In the genomic region with DNA sequence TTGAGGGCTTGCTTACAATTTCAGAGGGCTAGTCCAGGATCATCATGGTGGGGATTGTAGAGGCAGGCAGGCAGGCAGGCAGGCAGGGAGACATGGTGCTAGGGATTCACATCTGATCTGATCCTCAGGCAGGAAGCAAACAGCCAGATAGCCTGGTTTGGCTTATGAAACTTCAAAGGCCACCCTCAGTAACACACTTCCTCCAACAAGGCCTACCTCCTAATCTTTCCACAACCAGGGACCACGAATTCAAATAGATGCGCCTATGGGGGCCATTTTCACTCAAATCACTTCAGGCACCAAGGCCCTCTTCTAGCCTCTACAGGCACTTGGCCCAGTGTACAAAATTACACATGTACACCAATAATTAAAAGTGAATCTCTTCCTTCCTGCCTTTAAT, we compare ENCODE assay signal across 27 mouse cellular contexts. TPM values are rescaled to one million over a fixed set of nuclear protein-coding genes. Genes with fewer than 3 reads are reported as not detected.
A peak's percentile ranks its signal among the peaks of the same experiment; 100 is the strongest.
DNase-seq lines count a peak whose midpoint lies in the region; ATAC-seq and TF ChIP-seq lines count a peak whose summit lies in the region.
"Had no signal": no experiment of that assay in that cellular context is flagged by ENCODE, and none has a peak within 500 bp of the region (broad histone marks: within the 10 kb centered on the region; RNA-seq: fewer than 3 reads in every experiment).

No protein-coding gene starts in this region.

- H3K4me3 ChIP-seq in CH12.LX (replicated peaks in 1 of 3; ENCODE audit: low read depth in 2 of 3, low read length in 2 of 3, poor library complexity in 1 of 3), result no peak overlapping the region
- H3K4me3 ChIP-seq: embryonic facial prominence, embryonic 10.5 days; embryonic facial prominence, embryonic 13.5 days; erythroblast, embryonic 14.5 days; forebrain, embryonic 12.5 days; forebrain, embryonic 15.5 days; heart, embryonic 15.5 days; hindbrain, embryonic 10.5 days; hindbrain, embryonic 13.5 days; intestine, embryonic 15.5 days had no signal

- H3K79me2 ChIP-seq in CH12.LX (replicated peaks; ENCODE audit: control insufficient read depth, extremely low read depth, insufficient read depth, poor library complexity, severe bottlenecking), result no peaks in the 10 kb centered on the region

- in situ Hi-C loops in CH12.LX (cut with MboI; ENCODE audit: low pct_ligation_motif_present, low pct_unique_long_range_greater_than_20kb, low sequenced_read_pairs), result no loop called here

- no peak overlapping the region for H3K9ac ChIP-seq in CH12.LX (ENCODE audit: insufficient read depth, low read depth)
- H3K9ac ChIP-seq: embryonic facial prominence, embryonic 13.5 days; forebrain, embryonic 12.5 days; forebrain, embryonic 15.5 days; heart, embryonic 15.5 days; hindbrain, embryonic 13.5 days; intestine, embryonic 15.5 days had no signal

- no peak overlapping the region for H3K4me2 ChIP-seq in CH12.LX (ENCODE audit: insufficient read depth, low read depth, poor library complexity, severe bottlenecking)
- H3K4me2 ChIP-seq: embryonic facial prominence, embryonic 13.5 days; forebrain, embryonic 12.5 days; forebrain, embryonic 15.5 days; heart, embryonic 11.5 days; heart, embryonic 15.5 days; hindbrain, embryonic 13.5 days; intestine, embryonic 15.5 days had no signal

- peaks cover 5 to 45% of the 10 kb centered on the region in 2 experiments; a peak in 3 of 4 replicates for H3K4me1 ChIP-seq in CH12.LX (ENCODE audit: control insufficient read depth in 1 of 2, insufficient read depth in 2 of 2)
- H3K4me1 ChIP-seq: embryonic facial prominence, embryonic 10.5 days; forebrain, embryonic 12.5 days; heart, embryonic 15.5 days; hindbrain, embryonic 10.5 days; intestine, embryonic 15.5 days had no signal

- DNase-seq in 416B (ENCODE audit: low read depth), result peak; percentile 78
- DNase-seq in CH12.LX (ENCODE audit: extremely low read depth), result peak; percentile 39
- DNase-seq in kidney, adult 18-20 months, result no peak
- no peak for DNase-seq in cerebellum, postnatal 10 days
- DNase-seq: adrenal gland, postnatal 10 days; cerebellum, adult 11 months; cerebellum, adult 2 months; cerebellum, adult 9-11 months; cerebellum, postnatal 36 days; embryo, embryonic 11 days; gastrocnemius, postnatal 25 days; heart, postnatal 10 days; heart, postnatal 36 days had no signal

- no peaks in the 10 kb centered on the region for H3K27me3 ChIP-seq in CH12.LX (replicated peaks)
- H3K27me3 ChIP-seq: embryonic facial prominence, embryonic 13.5 days; forebrain, embryonic 12.5 days; forebrain, embryonic 15.5 days; heart, embryonic 15.5 days; hindbrain, embryonic 13.5 days; intestine, embryonic 15.5 days had no signal

- H3K36me3 ChIP-seq in CH12.LX (replicated peaks in 1 of 2; ENCODE audit: control insufficient read depth in 1 of 2, insufficient read depth in 1 of 2, low read length in 1 of 2), result peaks cover 9 to 33% of the 10 kb centered on the region in 2 experiments
- H3K36me3 ChIP-seq: intestine, embryonic 15.5 days had no signal

- dilution Hi-C loops in CH12.LX (cut with MboI; ENCODE audit: extremely low pct_ligation_motif_present, extremely low pct_unique_long_range_greater_than_20kb, low sequenced_read_pairs), result no loop called here

- no peak overlapping the region for H3K27ac ChIP-seq in CH12.LX (ENCODE audit: insufficient read depth, low read depth)
- H3K27ac ChIP-seq: embryonic facial prominence, embryonic 10.5 days; embryonic facial prominence, embryonic 13.5 days; forebrain, embryonic 12.5 days; forebrain, embryonic 15.5 days; heart, embryonic 15.5 days; hindbrain, embryonic 10.5 days; hindbrain, embryonic 13.5 days; intestine, embryonic 15.5 days had no signal

- H3K9me3 ChIP-seq in CH12.LX (replicated peaks; ENCODE audit: low read length), result no peaks in the 10 kb centered on the region
- H3K9me3 ChIP-seq: embryonic facial prominence, embryonic 10.5 days; embryonic facial prominence, embryonic 13.5 days; forebrain, embryonic 12.5 days; forebrain, embryonic 15.5 days; G1E; heart, embryonic 15.5 days; hindbrain, embryonic 10.5 days; hindbrain, embryonic 13.5 days; intestine, embryonic 15.5 days had no signal

- TF ChIP-seq POLR2A in CH12.LX (IDR thresholded peaks at IDR 0.05; ENCODE audit: low read depth, low read length), result no peak

- no peak for TF ChIP-seq RAD21 in CH12.LX (IDR thresholded peaks at IDR 0.05; ENCODE audit: low read depth, low read length)

- ATAC-seq in granulocyte monocyte progenitor cell, adult 5-6 weeks (replicated peaks; ENCODE audit: poor library complexity, severe bottlenecking), result peak; percentile 37; the same call in 1 of the 2 replicates
- no peak for ATAC-seq in activated CD4-positive, CD25-positive, alpha-beta regulatory T cell, adult 4 months
- ATAC-seq: forebrain, embryonic 15.5 days; hindbrain, embryonic 16.5 days; intestine, embryonic 15.5 days had no signal

- no peak for TF ChIP-seq CTCF in CH12.LX (conservative IDR thresholded peaks at IDR 0.05 in 1 of 2, IDR thresholded peaks at IDR 0.05 in 1 of 2; ENCODE audit: low read depth in 2 of 2, low read length in 2 of 2)

- TF ChIP-seq EP300 in CH12.LX (IDR thresholded peaks at IDR 0.05; ENCODE audit: low read length), result no peak

TF ChIP-seq in CH12.LX, 34 proteins besides CTCF, POLR2A, EP300 and RAD21:
- TF ChIP-seq KAT2A (IDR thresholded peaks at IDR 0.05; ENCODE audit: insufficient replicate concordance, low read length), result no peak
- TF ChIP-seq RCOR1 (conservative IDR thresholded peaks at IDR 0.05; ENCODE audit: low read depth, low read length), result no peak
- TF ChIP-seq ZKSCAN1 (IDR thresholded peaks at IDR 0.05; ENCODE audit: borderline replicate concordance, low read depth, low read length), result no peak
- no peak for TF ChIP-seq JUND (conservative IDR thresholded peaks at IDR 0.05; ENCODE audit: low read depth, low read length)
- TF ChIP-seq MAX (IDR thresholded peaks at IDR 0.05; ENCODE audit: low read length), result no peak
- no peak for TF ChIP-seq ZC3H11A (IDR thresholded peaks at IDR 0.05; ENCODE audit: low read depth, low read length)
- TF ChIP-seq MYC (IDR thresholded peaks at IDR 0.05; ENCODE audit: low read depth, low read length), result no peak
- no peak for TF ChIP-seq MEF2A (IDR thresholded peaks at IDR 0.05; ENCODE audit: borderline replicate concordance, low read depth, low read length)
- TF ChIP-seq UBTF (IDR thresholded peaks at IDR 0.05; ENCODE audit: low read depth, low read length), result no peak
- TF ChIP-seq MAFK (IDR thresholded peaks at IDR 0.05; ENCODE audit: insufficient replicate concordance, low read length), result no peak
- no peak for TF ChIP-seq BHLHE40 (IDR thresholded peaks at IDR 0.05; ENCODE audit: low read depth, low read length)
- no peak for TF ChIP-seq ZMIZ1 (IDR thresholded peaks at IDR 0.05; ENCODE audit: low read depth, low read length)
- TF ChIP-seq USF1 (IDR thresholded peaks at IDR 0.05; ENCODE audit: low read depth, low read length), result no peak
- no peak for TF ChIP-seq PAX5 (IDR thresholded peaks at IDR 0.05; ENCODE audit: low read length)
- no peak for TF ChIP-seq NRF1 (IDR thresholded peaks at IDR 0.05; ENCODE audit: low read depth, low read length)
- TF ChIP-seq NELFE (IDR thresholded peaks at IDR 0.05; ENCODE audit: low read depth, low read length), result no peak
- TF ChIP-seq JUN (IDR thresholded peaks at IDR 0.05; ENCODE audit: insufficient read depth, low read depth, low read length), result no peak
- TF ChIP-seq E2F4 (IDR thresholded peaks at IDR 0.05; ENCODE audit: insufficient replicate concordance, low read depth, low read length), result no peak
- no peak for TF ChIP-seq USF2 (conservative IDR thresholded peaks at IDR 0.05; ENCODE audit: low read depth, low read length)
- TF ChIP-seq MXI1 (IDR thresholded peaks at IDR 0.05; ENCODE audit: low read depth, low read length), result no peak

RNA-seq across cellular contexts. Expression of gene Zbtb37, which starts 7.5 kb away (rescaled TPM):
- total RNA-seq in CH12.LX (2012; rRNA removed) (4.7 and 5.2 TPM in 2 replicates), CH12.LX (2014; rRNA removed) (3.1 and 4.5 TPM in 2 replicates)
- polyA plus RNA-seq in CH12.LX (2012; ENCODE audit: insufficient read length, low read depth), result 3.6 and 4.8 TPM in 2 replicates
- 7.2 and 10.0 TPM in 2 replicates for total RNA-seq in granulocyte monocyte progenitor cell, adult 5-6 weeks (2014; fragmentation: Nextera tagmentation)
- 5.0 and 5.7 TPM in 2 replicates for total RNA-seq in granulocyte monocyte progenitor cell, adult 5-6 weeks (2017)
- polyA plus RNA-seq in activated CD4-positive, CD25-positive, alpha-beta regulatory T cell, adult 4 months (2017; shearing (Covaris generic)), result 1 to 10 TPM; 4.3 to 5.2 TPM
- polyA plus RNA-seq: erythroblast, embryonic 14.5 days had no signal

RNA-seq across cellular contexts. Expression of gene Dars2, which starts 43.3 kb away (rescaled TPM):
- total RNA-seq in CH12.LX (2012; rRNA removed) (44.7 and 46.2 TPM in 2 replicates), CH12.LX (2014; rRNA removed) (64.7 and 74.0 TPM in 2 replicates)
- polyA plus RNA-seq in CH12.LX (2012; ENCODE audit: insufficient read length, low read depth), result 50.6 and 55.3 TPM in 2 replicates
- 42.5 and 44.6 TPM in 2 replicates for total RNA-seq in granulocyte monocyte progenitor cell, adult 5-6 weeks (2014; fragmentation: Nextera tagmentation)
- total RNA-seq in granulocyte monocyte progenitor cell, adult 5-6 weeks (2017), result 27.6 and 33.5 TPM in 2 replicates
- polyA plus RNA-seq in activated CD4-positive, CD25-positive, alpha-beta regulatory T cell, adult 4 months (2017; shearing (Covaris generic)), result 10 to 100 TPM; 17.3 to 22.9 TPM

RNA-seq across cellular contexts. Expression of gene Cenpl, which starts 43.3 kb away (rescaled TPM):
- total RNA-seq in CH12.LX (2012; rRNA removed), result 4.6 and 5.5 TPM in 2 replicates
- 10.4 and 11.5 TPM in 2 replicates for total RNA-seq in CH12.LX (2014; rRNA removed)
- polyA plus RNA-seq in CH12.LX (2012; ENCODE audit: insufficient read length, low read depth), result 13.1 and 13.3 TPM in 2 replicates
- 8.4 and 25.6 TPM in 2 replicates for total RNA-seq in granulocyte monocyte progenitor cell, adult 5-6 weeks (2014; fragmentation: Nextera tagmentation)
- total RNA-seq in granulocyte monocyte progenitor cell, adult 5-6 weeks (2017), result 5.1 and 10.1 TPM in 2 replicates
- 10 to 100 TPM; 28.4 to 29.3 TPM for polyA plus RNA-seq in activated CD4-positive, CD25-positive, alpha-beta regulatory T cell, adult 4 months (2017; shearing (Covaris generic))

RNA-seq across cellular contexts. Expression of gene Serpinc1, which starts 48.8 kb away (rescaled TPM):
- 154 and 204 TPM in 2 replicates for total RNA-seq in CH12.LX (2012; rRNA removed)
- 193 and 202 TPM in 2 replicates for total RNA-seq in CH12.LX (2014; rRNA removed)
- 143 and 149 TPM in 2 replicates for polyA plus RNA-seq in CH12.LX (2012; ENCODE audit: insufficient read length, low read depth)
- 0.06 and 0.38 TPM in 2 replicates for total RNA-seq in granulocyte monocyte progenitor cell, adult 5-6 weeks (2014; fragmentation: Nextera tagmentation)
- total RNA-seq in granulocyte monocyte progenitor cell, adult 5-6 weeks (2017), result 0.21 TPM in 1 of 2 replicates, not detected in the other
- 10 to 100 TPM; 11.0 to 12.0 TPM for polyA plus RNA-seq in activated CD4-positive, CD25-positive, alpha-beta regulatory T cell, adult 4 months (2017; shearing (Covaris generic))

Comparison
In these comparisons a context has a peak if more than half of its experiments do, and no peak if none do; other contexts are left out.
1. DNase-seq: peak in 416B (single experiment) and CH12.LX (single experiment); none in kidney, adult 18-20 months (single experiment) and cerebellum, postnatal 10 days (0 of 2).